Mouse (Mus musculus): ENCODE results near the gene Sfmbt2.

- no peak for TF ChIP-seq CTCF (IDR thresholded peaks at IDR 0.05; ENCODE audit: extremely low read depth, insufficient read depth, low read length)
- no peak for TF ChIP-seq POLR2A (IDR thresholded peaks at IDR 0.05; ENCODE audit: extremely low read depth, insufficient read depth, low read length)
These were observed 2.6 kb downstream of the Sfmbt2 start for GRCm38 (mm10) chr2:10372776-10373507.

Data from cortical plate, adult 2 months (tissue).